ENCODE assay signal across 9 mouse cellular contexts in genomic region chr15:78434896-78435520, GRCm38 (mm10). TPM values are rescaled to one million over a fixed set of nuclear protein-coding genes. Genes with fewer than 3 reads are reported as not detected.
DNase-seq lines count a peak whose midpoint lies in the region; ATAC-seq and TF ChIP-seq lines count a peak whose summit lies in the region.
"Had no signal": no experiment of that assay in that cellular context is flagged by ENCODE, and none has a peak within 500 bp of the region (broad histone marks: within the 10 kb centered on the region; RNA-seq: fewer than 3 reads in every experiment).

No protein-coding gene starts in this region.

- H3K79me2 ChIP-seq in C2C12 (ENCODE audit: control insufficient read depth, insufficient read depth): peaks cover 12% of the 10 kb centered on the region

- DNase-seq in intestine, embryonic 14.5 days (ENCODE audit: low spot score): peak; percentile 64
- DNase-seq in Muller cell, postnatal 12 days (ENCODE audit: inconsistent ontology term): peak; percentile 76
- peak; percentile 79 for DNase-seq in hindbrain, postnatal 0 days (ENCODE audit: low spot score)
- DNase-seq in urinary bladder, postnatal 36 days (ENCODE audit: low spot score in 2 of 2): no peak
- no peak for DNase-seq in ovary, postnatal 36 days (ENCODE audit: low spot score)

- H3K9ac ChIP-seq in intestine, embryonic 14.5 days (ENCODE audit: low read length): no peak overlapping the region
- no peak overlapping the region for H3K9ac ChIP-seq in intestine, embryonic 15.5 days
- no peak overlapping the region for H3K9ac ChIP-seq in hindbrain, postnatal 0 days (replicated peaks; ENCODE audit: low read length)
- 0 out of 2 replicates have a peak overlapping the region, but pooled peaks have one; percentile 31 for H3K9ac ChIP-seq in neural tube, embryonic 13.5 days

- H3ac ChIP-seq in C2C12 (ENCODE audit: control insufficient read depth, insufficient read length, low read depth): no peak overlapping the region

- peaks cover 18% of the 10 kb centered on the region for H3K36me3 ChIP-seq in intestine, embryonic 14.5 days (ENCODE audit: control insufficient read depth, insufficient read depth, low read length)
- no peaks in the 10 kb centered on the region; the same call in 1 of the 2 replicates for H3K36me3 ChIP-seq in intestine, embryonic 15.5 days
- H3K36me3 ChIP-seq in C2C12 (ENCODE audit: control insufficient read depth, insufficient read depth): peaks cover 61% of the 10 kb centered on the region
- peaks cover 29% of the 10 kb centered on the region for H3K36me3 ChIP-seq in hindbrain, postnatal 0 days (ENCODE audit: insufficient read depth, low read length)
- peaks cover 64% of the 10 kb centered on the region for H3K36me3 ChIP-seq in neural tube, embryonic 13.5 days

- no peak for ATAC-seq in intestine, embryonic 14.5 days (replicated peaks; ENCODE audit: low FRiP score, low TSS enrichment, low read depth)
- ATAC-seq in intestine, embryonic 15.5 days: no peak
- ATAC-seq in hindbrain, postnatal 0 days: 0 out of 2 replicates have a peak, but pooled peaks have one; percentile 11
- ATAC-seq in neural tube, embryonic 13.5 days (ENCODE audit: low read depth): no peak

- H3K4me3 ChIP-seq in intestine, embryonic 14.5 days (ENCODE audit: low read depth, low read length): no peak overlapping the region
- no peak overlapping the region for H3K4me3 ChIP-seq in intestine, embryonic 15.5 days (replicated peaks)
- no peak overlapping the region for H3K4me3 ChIP-seq in C2C12 (ENCODE audit: insufficient read depth, poor library complexity, severe bottlenecking)
- H3K4me3 ChIP-seq in hindbrain, postnatal 0 days (ENCODE audit: low read length): no peak overlapping the region
- no peak overlapping the region for H3K4me3 ChIP-seq in neural tube, embryonic 13.5 days

- H3K4me1 ChIP-seq in intestine, embryonic 14.5 days (replicated peaks; ENCODE audit: control insufficient read depth, insufficient read depth, low read length): peaks cover 7% of the 10 kb centered on the region
- H3K4me1 ChIP-seq in intestine, embryonic 15.5 days (replicated peaks): peaks cover 34% of the 10 kb centered on the region
- H3K4me1 ChIP-seq in hindbrain, postnatal 0 days (ENCODE audit: insufficient read depth, low read length): peaks cover 22% of the 10 kb centered on the region; the same call in 1 of the 2 replicates
- peaks cover 57% of the 10 kb centered on the region for H3K4me1 ChIP-seq in neural tube, embryonic 13.5 days (replicated peaks)

- H3K27me3 ChIP-seq in intestine, embryonic 14.5 days (replicated peaks; ENCODE audit: control insufficient read depth, insufficient read depth, low read length): no peaks in the 10 kb centered on the region
- peaks cover 26% of the 10 kb centered on the region; the same call in 1 of the 2 replicates for H3K27me3 ChIP-seq in intestine, embryonic 15.5 days (replicated peaks)
- H3K27me3 ChIP-seq in C2C12 (ENCODE audit: control insufficient read depth, insufficient read depth, insufficient read length): no peaks in the 10 kb centered on the region
- no peaks in the 10 kb centered on the region for H3K27me3 ChIP-seq in hindbrain, postnatal 0 days (ENCODE audit: insufficient read depth, low read length)
- H3K27me3 ChIP-seq in neural tube, embryonic 13.5 days: no peaks in the 10 kb centered on the region

- H3K27ac ChIP-seq in intestine, embryonic 14.5 days (ENCODE audit: low read depth): no peak overlapping the region
- H3K27ac ChIP-seq in intestine, embryonic 15.5 days: no peak overlapping the region
- no peak overlapping the region for H3K27ac ChIP-seq in hindbrain, postnatal 0 days
- no peak overlapping the region for H3K27ac ChIP-seq in neural tube, embryonic 13.5 days (replicated peaks)

- WGBS in intestine, embryonic 14.5 days: 41% methylated on average over 6 of the region's 6 CpGs
- 37% methylated on average over 6 of the region's 6 CpGs for WGBS in intestine, embryonic 15.5 days
- 23% methylated on average over 6 of the region's 6 CpGs for WGBS in hindbrain, postnatal 0 days
- whole genome bisulfite sequencing in neural tube, embryonic 13.5 days: 26% methylated on average over 6 of the region's 6 CpGs

- peaks cover 3% of the 10 kb centered on the region for H3K79me3 ChIP-seq in C2C12 (ENCODE audit: low read depth)

- H3K9me3 ChIP-seq in intestine, embryonic 14.5 days (ENCODE audit: control insufficient read depth, low read length): no peaks in the 10 kb centered on the region
- H3K9me3 ChIP-seq in intestine, embryonic 15.5 days: no peaks in the 10 kb centered on the region
- H3K9me3 ChIP-seq in hindbrain, postnatal 0 days (ENCODE audit: low read length): no peaks in the 10 kb centered on the region
- no peaks in the 10 kb centered on the region for H3K9me3 ChIP-seq in neural tube, embryonic 13.5 days

- no peak overlapping the region for H3K4me2 ChIP-seq in intestine, embryonic 14.5 days (ENCODE audit: low read length)
- H3K4me2 ChIP-seq in intestine, embryonic 15.5 days (replicated peaks): no peak overlapping the region
- H3K4me2 ChIP-seq in hindbrain, postnatal 0 days (ENCODE audit: low read depth, low read length): no peak overlapping the region
- H3K4me2 ChIP-seq in neural tube, embryonic 13.5 days: no peak overlapping the region

- TF ChIP-seq CTCF in C2C12 (IDR thresholded peaks at IDR 0.05; ENCODE audit: control insufficient read depth, insufficient read depth, insufficient read length): peak; percentile 20
- peak; percentile 84 for TF ChIP-seq CTCF in hindbrain, postnatal 0 days (IDR thresholded peaks at IDR 0.05; ENCODE audit: low read depth)

TF ChIP-seq in C2C12, 6 proteins besides CTCF, POLR2A, EP300 and RAD21:
- TF ChIP-seq MAX (IDR thresholded peaks at IDR 0.05): no peak

RNA-seq across cellular contexts. Expression of gene Kctd17, which starts 6.6 kb away (rescaled TPM):
- 35.0 and 37.7 TPM in 2 replicates for polyA plus RNA-seq in intestine, embryonic 14.5 days (2014; fragmentation: Nextera tagmentation; extraction: Ambion mirVana)
- 28.7 and 31.0 TPM in 2 replicates for polyA plus RNA-seq in intestine, embryonic 15.5 days (2015; fragmentation: Nextera tagmentation; extraction: Ambion mirVana)
- polyA plus RNA-seq in C2C12 (2012; fragmentation: generic; extraction: Trizol): 228 TPM
- 144 and 155 TPM in 2 replicates for total RNA-seq in hindbrain, postnatal 0 days (2014; rRNA removed)
- 144 and 161 TPM in 2 replicates for polyA plus RNA-seq in hindbrain, postnatal 0 days (2015; fragmentation: Nextera tagmentation; extraction: Ambion mirVana)
- 120 and 122 TPM in 2 replicates for polyA plus RNA-seq in neural tube, embryonic 13.5 days (2015; fragmentation: Nextera tagmentation; extraction: Ambion mirVana)
- total RNA-seq: neutrophil, adult 5-6 weeks had no signal

RNA-seq across cellular contexts. Expression of gene Mpst, which starts 28.8 kb away (rescaled TPM):
- polyA plus RNA-seq in intestine, embryonic 14.5 days (2014; fragmentation: Nextera tagmentation; extraction: Ambion mirVana): 2.1 and 2.7 TPM in 2 replicates
- polyA plus RNA-seq in intestine, embryonic 15.5 days (2015; fragmentation: Nextera tagmentation; extraction: Ambion mirVana): 2.6 and 3.1 TPM in 2 replicates
- 44.7 TPM for polyA plus RNA-seq in C2C12 (2012; fragmentation: generic; extraction: Trizol)
- total RNA-seq in hindbrain, postnatal 0 days (2014; rRNA removed): 95.4 and 114 TPM in 2 replicates
- 3.7 and 5.3 TPM in 2 replicates for polyA plus RNA-seq in hindbrain, postnatal 0 days (2015; fragmentation: Nextera tagmentation; extraction: Ambion mirVana)
- polyA plus RNA-seq in neural tube, embryonic 13.5 days (2015; fragmentation: Nextera tagmentation; extraction: Ambion mirVana): 2.3 and 2.9 TPM in 2 replicates

RNA-seq across cellular contexts. Expression of gene Tst, which starts 29.3 kb away (rescaled TPM):
- 10.9 and 15.9 TPM in 2 replicates for polyA plus RNA-seq in intestine, embryonic 14.5 days (2014; fragmentation: Nextera tagmentation; extraction: Ambion mirVana)
- 33.4 and 45.0 TPM in 2 replicates for polyA plus RNA-seq in intestine, embryonic 15.5 days (2015; fragmentation: Nextera tagmentation; extraction: Ambion mirVana)
- 21.4 TPM for polyA plus RNA-seq in C2C12 (2012; fragmentation: generic; extraction: Trizol)
- 75.1 and 79.9 TPM in 2 replicates for total RNA-seq in hindbrain, postnatal 0 days (2014; rRNA removed)
- 64.4 and 67.0 TPM in 2 replicates for polyA plus RNA-seq in hindbrain, postnatal 0 days (2015; fragmentation: Nextera tagmentation; extraction: Ambion mirVana)
- polyA plus RNA-seq in neural tube, embryonic 13.5 days (2015; fragmentation: Nextera tagmentation; extraction: Ambion mirVana): 7.9 and 11.4 TPM in 2 replicates

RNA-seq across cellular contexts. Expression of gene Tmprss6, which starts 33.4 kb away (rescaled TPM):
- 0.09 TPM in 1 of 2 replicates, not detected in the other for polyA plus RNA-seq in intestine, embryonic 14.5 days (2014; fragmentation: Nextera tagmentation; extraction: Ambion mirVana)
- 0.39 and 0.54 TPM in 2 replicates for polyA plus RNA-seq in intestine, embryonic 15.5 days (2015; fragmentation: Nextera tagmentation; extraction: Ambion mirVana)
- 0.06 TPM for polyA plus RNA-seq in C2C12 (2012; fragmentation: generic; extraction: Trizol)
- 0.25 and 0.42 TPM in 2 replicates for total RNA-seq in hindbrain, postnatal 0 days (2014; rRNA removed)
- 0.32 and 0.44 TPM in 2 replicates for polyA plus RNA-seq in hindbrain, postnatal 0 days (2015; fragmentation: Nextera tagmentation; extraction: Ambion mirVana)
- 0.15 and 0.28 TPM in 2 replicates for polyA plus RNA-seq in neural tube, embryonic 13.5 days (2015; fragmentation: Nextera tagmentation; extraction: Ambion mirVana)
- total RNA-seq: neutrophil, adult 5-6 weeks had no signal

RNA-seq across cellular contexts. Expression of gene Tex33, which starts 39.3 kb away (rescaled TPM):
- not detected in 2 replicates for polyA plus RNA-seq in intestine, embryonic 14.5 days (2014; fragmentation: Nextera tagmentation; extraction: Ambion mirVana)
- not detected in 2 replicates for polyA plus RNA-seq in intestine, embryonic 15.5 days (2015; fragmentation: Nextera tagmentation; extraction: Ambion mirVana)
- polyA plus RNA-seq in C2C12 (2012; fragmentation: generic; extraction: Trizol): not detected
- total RNA-seq in hindbrain, postnatal 0 days (2014; rRNA removed): not detected in 2 replicates
- polyA plus RNA-seq in hindbrain, postnatal 0 days (2015; fragmentation: Nextera tagmentation; extraction: Ambion mirVana): not detected in 2 replicates
- polyA plus RNA-seq in neural tube, embryonic 13.5 days (2015; fragmentation: Nextera tagmentation; extraction: Ambion mirVana): not detected in 2 replicates
- total RNA-seq: neutrophil, adult 5-6 weeks had no signal

Comparison
In these comparisons a context has a peak if more than half of its experiments do, and no peak if none do; other contexts are left out.
1. DNase-seq: peak in intestine, embryonic 14.5 days (single experiment), Muller cell, postnatal 12 days (single experiment) and hindbrain, postnatal 0 days (single experiment); none in urinary bladder, postnatal 36 days (0 of 2) and ovary, postnatal 36 days (single experiment).